ENCODE assay signal across 17 mouse cellular contexts in the genomic region with DNA sequence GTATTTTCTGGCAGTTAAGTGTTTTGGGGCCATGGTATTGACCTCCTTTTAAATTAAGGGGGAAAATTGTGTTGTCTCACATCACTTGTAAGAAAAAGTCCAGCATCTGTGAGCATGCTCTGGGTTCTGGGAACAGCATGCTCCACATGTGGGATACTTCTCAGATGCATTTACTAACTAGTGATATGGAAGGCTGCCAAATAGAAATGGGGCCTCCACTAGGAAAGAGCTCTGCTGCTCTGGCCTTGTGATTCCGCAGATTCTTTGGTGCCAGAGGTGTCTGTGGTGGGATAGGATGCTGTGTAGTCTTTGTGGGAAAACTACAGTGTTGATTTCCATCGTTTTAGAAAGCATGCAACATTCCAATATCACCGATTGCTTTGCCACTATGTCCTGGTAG.
A peak's percentile ranks its signal among the peaks of the same experiment; 100 is the strongest.
DNase-seq lines count a peak whose midpoint lies in the region; ATAC-seq and TF ChIP-seq lines count a peak whose summit lies in the region.
"Had no signal": no experiment of that assay in that cellular context is flagged by ENCODE, and none has a peak within 500 bp of the region (broad histone marks: within the 10 kb centered on the region; RNA-seq: fewer than 3 reads in every experiment).

No protein-coding gene starts in this region.

- TF ChIP-seq POLR2A in heart, adult 2 months (IDR thresholded peaks at IDR 0.05; ENCODE audit: insufficient read depth, low read depth, low read length), result no peak

- no peak overlapping the region for H3K27ac ChIP-seq in heart, embryonic 10.5 days
- H3K27ac ChIP-seq in heart, postnatal 0 days (ENCODE audit: low read depth), result no peak overlapping the region
- H3K27ac ChIP-seq in heart, adult 2 months, result no peak overlapping the region
- no peak overlapping the region for H3K27ac ChIP-seq in stomach, embryonic 14.5 days (ENCODE audit: low read length)
- H3K27ac ChIP-seq in stomach, postnatal 0 days (replicated peaks), result no peak overlapping the region
- H3K27ac ChIP-seq: hindbrain, embryonic 10.5 days; liver, embryonic 13.5 days had no signal

- TF ChIP-seq EP300 in heart, postnatal 0 days (IDR thresholded peaks at IDR 0.05; ENCODE audit: low read depth), result no peak
- TF ChIP-seq EP300 in heart, adult 2 months (IDR thresholded peaks at IDR 0.05; ENCODE audit: insufficient read depth, low read depth, low read length), result no peak
- no peak for TF ChIP-seq EP300 in stomach, postnatal 0 days (optimal IDR thresholded peaks at IDR 0.05)

- H3K27me3 ChIP-seq in heart, embryonic 10.5 days (ENCODE audit: insufficient read depth, poor library complexity, severe bottlenecking), result no peaks in the 10 kb centered on the region
- no peaks in the 10 kb centered on the region for H3K27me3 ChIP-seq in heart, postnatal 0 days (ENCODE audit: control insufficient read depth, insufficient read depth, low read length)
- H3K27me3 ChIP-seq in heart, adult 2 months (ENCODE audit: control insufficient read depth, insufficient read depth, low read length), result no peaks in the 10 kb centered on the region
- no peaks in the 10 kb centered on the region for H3K27me3 ChIP-seq in stomach, embryonic 14.5 days (ENCODE audit: control insufficient read depth, insufficient read depth, low read length)
- H3K27me3 ChIP-seq in stomach, postnatal 0 days (ENCODE audit: control insufficient read depth, insufficient read depth, low read length), result no peaks in the 10 kb centered on the region
- H3K27me3 ChIP-seq: liver, embryonic 13.5 days; megakaryocyte, embryonic 14.5 days had no signal

- intact Hi-C loops in heart, adult 2 months (cut with DNase I), result no loop called here

- WGBS in heart, embryonic 10.5 days, result 57% methylated on average over 3 of the region's 3 CpGs
- 18% methylated on average over 3 of the region's 3 CpGs for WGBS in heart, postnatal 0 days
- 43% methylated on average over 3 of the region's 3 CpGs for WGBS in heart, adult 2 months
- WGBS in stomach, embryonic 14.5 days, result 61% methylated on average over 3 of the region's 3 CpGs
- 54% methylated on average over 3 of the region's 3 CpGs for WGBS in stomach, postnatal 0 days

- no peak for ATAC-seq in heart, postnatal 0 days (ENCODE audit: insufficient read depth, low read depth)
- 0 out of 2 replicates have a peak, but pooled peaks have one; percentile 58 for ATAC-seq in stomach, embryonic 14.5 days (ENCODE audit: insufficient number of reproducible peaks, insufficient read depth, low FRiP score, low read depth)
- ATAC-seq in stomach, postnatal 0 days (ENCODE audit: low FRiP score, low TSS enrichment), result no peak
- ATAC-seq: forebrain, postnatal 0 days had no signal

- no peak overlapping the region for H3K4me3 ChIP-seq in heart, embryonic 10.5 days
- H3K4me3 ChIP-seq in heart, postnatal 0 days (ENCODE audit: low read depth, low read length), result no peak overlapping the region
- H3K4me3 ChIP-seq in heart, adult 2 months, result no peak overlapping the region
- no peak overlapping the region for H3K4me3 ChIP-seq in stomach, embryonic 14.5 days (ENCODE audit: low read depth, low read length)
- H3K4me3 ChIP-seq in stomach, postnatal 0 days (ENCODE audit: low read depth, low read length), result no peak overlapping the region
- H3K4me3 ChIP-seq: hindbrain, embryonic 10.5 days; liver, embryonic 13.5 days; megakaryocyte, embryonic 14.5 days had no signal

- no peaks in the 10 kb centered on the region for H3K9me3 ChIP-seq in heart, embryonic 10.5 days
- H3K9me3 ChIP-seq in heart, postnatal 0 days (replicated peaks; ENCODE audit: control insufficient read depth, low read length), result no peaks in the 10 kb centered on the region
- no peaks in the 10 kb centered on the region for H3K9me3 ChIP-seq in stomach, embryonic 14.5 days (ENCODE audit: control insufficient read depth, low read depth, low read length)
- H3K9me3 ChIP-seq in stomach, postnatal 0 days (ENCODE audit: control insufficient read depth, low read length), result no peaks in the 10 kb centered on the region
- H3K9me3 ChIP-seq: hindbrain, embryonic 10.5 days; liver, embryonic 13.5 days; megakaryocyte, embryonic 14.5 days had no signal

- no peak overlapping the region for H3K4me2 ChIP-seq in heart, postnatal 0 days (ENCODE audit: low read depth, low read length)
- no peak overlapping the region for H3K4me2 ChIP-seq in stomach, embryonic 14.5 days (replicated peaks; ENCODE audit: low read depth, low read length)
- no peak overlapping the region for H3K4me2 ChIP-seq in stomach, postnatal 0 days (replicated peaks; ENCODE audit: low read depth)
- H3K4me2 ChIP-seq: liver, embryonic 13.5 days had no signal

- H3K79me2 ChIP-seq in heart, adult 2 months (replicated peaks; ENCODE audit: control insufficient read depth, insufficient read depth, low read length), result no peaks in the 10 kb centered on the region

- TF ChIP-seq CTCF in heart, postnatal 0 days (IDR thresholded peaks at IDR 0.05; ENCODE audit: low read depth), result no peak
- no peak for TF ChIP-seq CTCF in heart, adult 2 months (IDR thresholded peaks at IDR 0.05)
- TF ChIP-seq CTCF in stomach, postnatal 0 days (IDR thresholded peaks at IDR 0.05; ENCODE audit: low read depth), result no peak

- H3K36me3 ChIP-seq in heart, embryonic 10.5 days, result no peaks in the 10 kb centered on the region
- H3K36me3 ChIP-seq in heart, postnatal 0 days (replicated peaks; ENCODE audit: control insufficient read depth, insufficient read depth, low read length), result no peaks in the 10 kb centered on the region
- H3K36me3 ChIP-seq in heart, adult 2 months (ENCODE audit: control insufficient read depth, insufficient read depth, low read length), result no peaks in the 10 kb centered on the region
- no peaks in the 10 kb centered on the region for H3K36me3 ChIP-seq in stomach, embryonic 14.5 days (ENCODE audit: control insufficient read depth, insufficient read depth, low read length)
- H3K36me3 ChIP-seq in stomach, postnatal 0 days (ENCODE audit: control insufficient read depth, insufficient read depth, low read length), result no peaks in the 10 kb centered on the region
- H3K36me3 ChIP-seq: hindbrain, embryonic 10.5 days; liver, embryonic 13.5 days had no signal

- H3K4me1 ChIP-seq in heart, embryonic 10.5 days, result peaks cover 6% of the 10 kb centered on the region; the same call in 1 of the 2 replicates
- 0 out of 2 replicates have a peak, but pooled peaks cover 7% of the 10 kb centered on the region for H3K4me1 ChIP-seq in heart, postnatal 0 days (ENCODE audit: control insufficient read depth, insufficient read depth)
- no peaks in the 10 kb centered on the region for H3K4me1 ChIP-seq in heart, adult 2 months (ENCODE audit: control insufficient read depth, insufficient read depth, low read length)
- H3K4me1 ChIP-seq in stomach, embryonic 14.5 days (ENCODE audit: control insufficient read depth, insufficient read depth, low read length), result no peaks in the 10 kb centered on the region
- no peaks in the 10 kb centered on the region for H3K4me1 ChIP-seq in stomach, postnatal 0 days (replicated peaks; ENCODE audit: control insufficient read depth, insufficient read depth)
- H3K4me1 ChIP-seq: hindbrain, embryonic 10.5 days; liver, embryonic 13.5 days; megakaryocyte, embryonic 14.5 days had no signal

- no peak overlapping the region for H3K9ac ChIP-seq in heart, postnatal 0 days (replicated peaks; ENCODE audit: low read depth, low read length)
- no peak overlapping the region for H3K9ac ChIP-seq in heart, adult 2 months (ENCODE audit: low read depth, low read length)
- H3K9ac ChIP-seq in stomach, embryonic 14.5 days (replicated peaks; ENCODE audit: low read depth, low read length), result no peak overlapping the region
- H3K9ac ChIP-seq in stomach, postnatal 0 days (ENCODE audit: low read length), result no peak overlapping the region
- H3K9ac ChIP-seq: forebrain, postnatal 0 days; liver, embryonic 13.5 days had no signal

- DNase-seq in heart, adult 18-20 months, result peak; percentile 2
- no peak for DNase-seq in heart, embryonic 10.5 days (ENCODE audit: low spot score)
- DNase-seq in heart, postnatal 0 days (ENCODE audit: low spot score), result peak; percentile 19
- DNase-seq in heart, adult 2 months, result no peak
- DNase-seq in stomach, postnatal 0 days (ENCODE audit: low spot score), result no peak
- DNase-seq in kidney, postnatal 10 days, result no peak
- DNase-seq: adrenal gland, postnatal 25 days; cerebellum, adult 9-10 months; forebrain, postnatal 0 days; kidney, adult 8-10 months; kidney, postnatal 14 days; liver, embryonic 13.5 days; lung, adult 2 months; midbrain, embryonic 14.5 days had no signal

Comparison
In these comparisons a context has a peak if more than half of its experiments do, and no peak if none do; other contexts are left out.
1. DNase-seq: peak in heart, adult 18-20 months (2 of 2) and heart, postnatal 0 days (single experiment); none in heart, embryonic 10.5 days (single experiment), heart, adult 2 months (0 of 2), stomach, postnatal 0 days (single experiment) and kidney, postnatal 10 days (single experiment).